Mouse (Mus musculus): ENCODE data around the gene Srrm4.

GRCm38 (mm10) chr5:116541128-116541527, 50.5 kb downstream of the Srrm4 start:
- TF ChIP-seq CTCF (IDR thresholded peaks at IDR 0.05; ENCODE audit: low read depth, low read length) = no peak
- no peak for TF ChIP-seq POLR2A (IDR thresholded peaks at IDR 0.05; ENCODE audit: borderline replicate concordance, low read depth, low read length)
